Mouse (Mus musculus): ENCODE data around the gene Scly.

- TF ChIP-seq POLR2A (IDR thresholded peaks at IDR 0.05; ENCODE audit: borderline replicate concordance, control insufficient read depth, low read depth, low read length) (no peak), CTCF (IDR thresholded peaks at IDR 0.05; ENCODE audit: control insufficient read depth, insufficient read depth, low read length) (no peak)
These were observed 34.0 kb downstream of the Scly start for GRCm38 (mm10) chr1:91332102-91332501.

Measured in bone marrow, adult 2 months (tissue).